Mouse (Mus musculus): ENCODE measurements around the gene Dmgdh.

DNA sequence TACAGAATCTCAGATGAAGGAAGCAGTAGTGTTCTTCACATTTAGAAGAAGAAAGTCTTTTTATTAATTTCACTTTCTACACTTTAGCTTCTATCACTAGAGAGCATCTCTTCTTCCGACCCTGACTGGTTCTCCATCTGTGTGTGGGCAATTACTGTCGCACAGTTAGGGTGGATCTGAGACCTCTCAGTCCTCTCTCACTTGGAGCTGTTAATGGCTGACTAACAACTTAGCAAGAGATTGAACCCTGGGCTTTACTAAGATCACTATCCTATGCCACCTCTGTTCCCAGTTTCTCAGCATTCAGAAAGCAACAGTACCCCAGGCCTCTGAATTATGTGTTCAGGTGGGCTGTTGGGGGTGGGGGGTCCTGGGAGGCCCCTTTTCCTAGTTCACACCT is 937 bp upstream of the Dmgdh start:
- TF ChIP-seq CTCF (IDR thresholded peaks at IDR 0.05; ENCODE audit: low read depth, low read length) (no peak), POLR2A (IDR thresholded peaks at IDR 0.05; ENCODE audit: borderline replicate concordance, low read depth, low read length) (no peak)
